Mouse (Mus musculus) intestine, embryonic 16.5 days (tissue): ENCODE data around the gene Srf. TPM values are rescaled to one million over a fixed set of nuclear protein-coding genes. Genes with fewer than 3 reads are reported as not detected.

Experiments used
- ATAC-seq: fragments of 200-750 bp; cut with Nextera tagmentation; 2 replicates; pipeline ENCODE4 v1.8.0; 2017; ENCODE audit warnings: moderate TSS enrichment, moderate library complexity
- H3K27ac ChIP-seq: fragments of 300-500 bp; sonication (generic); 2 replicates; pipeline ENCODE4 v1.5.1; 2014; ENCODE audit warnings: mild to moderate bottlenecking, low read length
- H3K27me3 ChIP-seq: fragments of 300-500 bp; sonication (generic); replicated peaks from 2 replicates; pipeline ENCODE4 v1.6.1; 2014; ENCODE audit warnings: low read length, control low read depth, mixed read lengths; ENCODE audit not compliant: control insufficient read depth, insufficient read depth
- H3K36me3 ChIP-seq: fragments of 300-500 bp; sonication (generic); 2 replicates; pipeline ENCODE4 v1.6.1; 2014; ENCODE audit warnings: low read length, control low read depth; ENCODE audit not compliant: control insufficient read depth, insufficient read depth
- H3K4me1 ChIP-seq: fragments of 300-500 bp; sonication (generic); 2 replicates; pipeline ENCODE4 v1.6.1; 2014; ENCODE audit warnings: low read length, control low read depth, mixed read lengths; ENCODE audit not compliant: control insufficient read depth, insufficient read depth
- H3K4me2 ChIP-seq: fragments of 300-500 bp; sonication (generic); 2 replicates; pipeline ENCODE4 v1.6.1; 2014; ENCODE audit warnings: low read depth, low read length, control low read depth
- H3K4me3 ChIP-seq: fragments of 300-500 bp; sonication (generic); 2 replicates; pipeline ENCODE4 v1.5.1; 2014; ENCODE audit warnings: mild to moderate bottlenecking, low read length
- H3K9ac ChIP-seq: fragments of 300-500 bp; sonication (generic); 2 replicates; pipeline ENCODE4 v1.6.1; 2014; ENCODE audit warnings: low read depth, low read length
- H3K9me3 ChIP-seq: fragments of 300-500 bp; sonication (generic); 2 replicates; pipeline ENCODE4 v1.6.1; 2016; ENCODE audit warnings: low read length, control low read depth; ENCODE audit not compliant: control insufficient read depth
- WGBS: fragments of 180-500 bp; shearing (Covaris S2); extraction: QIAGEN DNeasy Blood & Tissue Kit; methylation state at CpG from one replicate; pipeline ENCODE4 v1.1.7; 2014; 5-methylcytosine and 5-hydroxymethylcytosine counted together
- microRNA-seq: library from miRNA; unstranded; fragments of <30 nt; microRNA quantifications from one replicate; pipeline ENCODE4, GENCODE M21; 2016
- polyA plus RNA-seq: library from polyadenylated mRNA; unstranded; fragments of >200 nt; fragmentation: Nextera tagmentation; extraction: Ambion mirVana; gene quantifications from 2 replicates; pipeline ENCODE4 v1.2.1, GENCODE M21; 2015

The Srf gene
- polyA plus RNA-seq, 1 experiment from 2014 or later: 5.9 TPM

DNA sequence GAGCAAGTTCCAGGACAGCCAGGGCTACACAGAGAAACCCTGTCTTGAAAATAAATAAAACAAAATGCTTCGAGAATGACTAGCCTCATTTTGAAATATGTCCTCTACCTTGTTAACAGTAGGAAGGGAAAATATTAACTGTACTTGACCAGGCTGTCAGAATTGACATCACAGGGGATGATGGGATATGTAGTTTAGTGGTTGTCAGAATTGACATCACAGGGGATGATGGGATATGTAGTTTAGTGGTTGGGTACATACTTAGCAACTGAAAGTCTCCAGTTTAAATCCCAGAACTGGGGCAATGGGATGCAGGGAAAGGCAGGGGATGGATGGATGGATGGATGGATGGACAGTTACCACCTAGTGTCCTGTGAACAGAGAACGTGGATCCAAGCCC is 42.6 kb downstream of the Srf start:
- Histone ChIP-seq H3K36me3 (no peaks in the 10 kb centered on the region), H3K9ac (no peak overlapping the region), H3K9me3 (no peaks in the 10 kb centered on the region), H3K4me3 (no peak overlapping the region), H3K4me1 (no peaks in the 10 kb centered on the region), H3K4me2 (no peak overlapping the region), H3K27me3 (no peaks in the 10 kb centered on the region), H3K27ac (no peak overlapping the region)
- no peak for ATAC-seq
- 67% methylated on average over 2 of the region's 2 CpGs for WGBS

DNA sequence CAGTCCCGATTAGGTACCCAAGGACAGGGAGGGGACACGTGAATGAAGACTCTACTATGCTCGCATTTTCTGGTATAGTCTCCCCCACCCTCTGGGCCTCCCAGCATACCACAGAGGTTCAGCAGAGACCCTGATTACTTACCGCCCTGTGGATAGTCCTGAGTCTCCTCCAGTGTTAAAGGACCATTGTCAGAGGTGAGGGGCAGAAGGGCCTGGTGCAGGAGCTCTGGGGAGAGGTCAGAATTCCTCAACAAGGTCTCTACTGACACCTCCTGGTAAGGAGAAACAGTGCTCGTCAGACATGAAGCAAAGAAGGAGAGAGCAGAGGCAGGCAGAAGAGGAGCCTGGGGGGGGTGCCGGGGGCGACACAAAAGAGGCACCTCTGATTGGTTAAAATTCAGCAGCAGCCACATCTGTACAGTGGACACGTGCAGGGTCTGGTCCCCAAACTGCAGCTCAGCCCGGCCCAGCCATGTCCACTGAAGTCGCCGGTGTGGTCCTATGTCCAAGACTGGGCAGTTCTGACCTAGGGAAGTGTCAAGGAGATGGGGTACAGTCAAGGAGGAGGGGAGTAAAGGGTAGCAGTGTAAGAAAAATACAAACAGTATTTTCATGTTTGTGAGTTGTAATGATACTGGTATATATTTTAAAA is 44.8 kb downstream of the Srf start:
- ATAC-seq: no peak
- Histone ChIP-seq H3K9ac (no peak overlapping the region), H3K36me3 (no peaks in the 10 kb centered on the region), H3K4me2 (no peak overlapping the region), H3K27me3 (no peaks in the 10 kb centered on the region), H3K4me3 (no peak overlapping the region), H3K4me1 (no peaks in the 10 kb centered on the region), H3K27ac (no peak overlapping the region), H3K9me3 (no peaks in the 10 kb centered on the region)
- 45% methylated on average over 11 of the region's 11 CpGs for WGBS

DNA sequence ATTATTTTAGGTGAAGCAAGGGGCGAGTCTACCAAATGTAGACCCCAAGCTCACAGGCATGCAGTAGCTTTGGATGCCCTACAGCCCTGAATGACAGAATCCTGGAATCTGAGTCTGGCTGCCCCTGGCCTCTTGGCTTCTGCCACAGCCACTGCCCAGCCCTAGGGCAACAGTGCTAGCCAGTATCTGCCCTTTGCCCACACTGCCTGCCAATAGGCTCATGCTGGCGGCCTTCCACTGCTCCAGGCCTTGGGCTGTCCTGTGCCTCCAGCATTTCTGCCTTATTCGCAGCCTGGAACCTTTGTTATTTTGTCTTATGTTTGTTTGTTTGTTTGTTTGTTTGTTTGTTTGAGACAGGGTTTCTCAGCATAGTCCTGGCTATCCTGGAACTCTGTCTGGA is 50.4 kb downstream of the Srf start:
- no peak overlapping the region for H3K4me3 ChIP-seq
- H3K9ac ChIP-seq: no peak overlapping the region
- H3K4me1 ChIP-seq: no peaks in the 10 kb centered on the region
- no peaks in the 10 kb centered on the region for H3K27me3 ChIP-seq
- no peak for ATAC-seq
- 88% methylated on average over 3 of the region's 3 CpGs for WGBS
- H3K27ac ChIP-seq: no peak overlapping the region
- no peak overlapping the region for H3K4me2 ChIP-seq
- no peaks in the 10 kb centered on the region for H3K9me3 ChIP-seq
- no peaks in the 10 kb centered on the region for H3K36me3 ChIP-seq

DNA sequence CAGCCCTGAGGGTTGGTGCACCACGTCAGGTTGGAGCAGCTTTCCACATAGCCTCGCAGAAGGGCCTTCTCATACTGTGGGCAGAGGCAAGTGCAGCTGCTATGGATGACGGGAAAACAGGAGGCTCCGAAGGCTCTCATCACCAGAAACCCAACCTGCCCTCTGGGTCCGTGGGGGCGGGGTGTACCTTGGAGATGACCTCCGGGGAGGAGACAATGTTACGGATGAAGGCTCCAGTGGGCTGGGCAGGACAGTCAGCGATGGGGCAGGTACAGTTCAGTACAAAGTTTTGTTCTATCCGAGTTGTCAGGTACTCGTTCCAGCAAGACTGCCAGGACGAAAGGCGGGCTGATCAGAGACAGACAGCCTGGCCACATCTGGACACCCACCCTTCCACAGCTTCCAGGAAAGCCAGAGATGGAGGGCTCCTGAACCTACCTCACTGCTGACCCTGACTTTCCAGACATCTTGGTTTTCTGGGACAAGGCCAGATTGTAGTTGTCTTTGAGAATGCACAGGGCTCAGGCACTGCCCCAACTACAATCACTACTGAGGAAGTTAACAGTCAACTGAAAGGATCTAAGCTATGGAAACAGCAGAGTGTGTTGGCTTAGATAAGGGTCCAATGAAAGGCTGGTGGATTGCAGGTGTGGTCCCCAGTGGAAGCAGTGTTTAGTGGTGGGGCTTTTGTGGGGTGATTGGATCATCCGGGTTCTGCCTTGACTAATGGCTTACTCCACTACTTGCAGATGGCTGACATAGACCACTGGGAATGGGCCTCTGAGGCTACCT is 51.9 kb downstream of the Srf start:
- Histone ChIP-seq H3K4me3 (no peak overlapping the region), H3K27me3 (no peaks in the 10 kb centered on the region), H3K9ac (no peak overlapping the region), H3K4me1 (no peaks in the 10 kb centered on the region), H3K9me3 (no peaks in the 10 kb centered on the region), H3K36me3 (no peaks in the 10 kb centered on the region), H3K4me2 (no peak overlapping the region), H3K27ac (no peak overlapping the region)
- no peak for ATAC-seq
- 74% methylated on average over 14 of the region's 14 CpGs for WGBS

DNA sequence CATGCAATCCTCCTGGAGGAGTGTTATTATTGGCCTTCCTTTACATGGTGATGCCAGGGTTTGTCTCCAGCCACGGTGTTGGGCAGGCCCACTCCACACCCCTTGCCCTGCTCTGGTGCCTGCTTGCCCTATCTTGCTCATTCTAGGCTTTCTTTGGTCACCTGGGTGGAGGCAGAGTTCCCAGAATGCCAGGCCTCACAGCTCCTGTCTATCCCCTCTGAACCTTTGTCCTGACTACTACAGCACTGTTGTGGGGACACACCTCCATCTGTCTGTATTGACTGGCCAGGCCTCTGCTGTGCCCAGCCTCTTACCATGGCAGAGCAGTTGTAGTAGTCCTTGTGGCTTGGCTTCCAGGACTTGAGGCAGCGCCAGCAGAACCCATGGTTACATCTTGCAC is 53.2 kb downstream of the Srf start:
- H3K36me3 ChIP-seq: no peaks in the 10 kb centered on the region
- no peak overlapping the region for H3K9ac ChIP-seq
- H3K27me3 ChIP-seq: no peaks in the 10 kb centered on the region
- H3K9me3 ChIP-seq: no peaks in the 10 kb centered on the region
- H3K4me1 ChIP-seq: no peaks in the 10 kb centered on the region; the same call in 1 of the 2 replicates
- H3K27ac ChIP-seq: no peak overlapping the region
- no peak for ATAC-seq
- H3K4me3 ChIP-seq: no peak overlapping the region
- no peak overlapping the region for H3K4me2 ChIP-seq
- 81% methylated on average over 2 of the region's 2 CpGs for WGBS

Small RNA genes lying within 50 kb of the gene (microRNA-seq; reads per million reads assigned to microRNA genes)
- gene Mir6976: 1.4 reads per million

Other genes with a start within 250 kb of the Srf start
- 7.9 and 9.0 TPM in 2 replicates for gene Abcc10, start 227.8 kb downstream of the Srf start, polyA plus RNA-seq
- gene Zfp318, start 172.4 kb downstream of the Srf start, polyA plus RNA-seq: 2.3 and 2.8 TPM in 2 replicates
- 0.16 and 0.35 TPM in 2 replicates for gene Crip3, start 127.2 kb downstream of the Srf start, polyA plus RNA-seq
- not detected in 2 replicates for gene Slc22a7, start 117.7 kb downstream of the Srf start, polyA plus RNA-seq
- 0.15 and 0.16 TPM in 2 replicates for gene Ttbk1, start 68.5 kb downstream of the Srf start, polyA plus RNA-seq
- gene Dnph1, start 59.5 kb downstream of the Srf start, polyA plus RNA-seq: 40.4 and 45.1 TPM in 2 replicates
- 2.8 and 3.0 TPM in 2 replicates for gene Cul9, start 9.8 kb downstream of the Srf start, polyA plus RNA-seq
- gene Ptk7, start 73.3 kb upstream of the Srf start, polyA plus RNA-seq: 53.2 and 54.4 TPM in 2 replicates
- 93.7 and 104 TPM in 2 replicates for gene Klc4, start 89.8 kb upstream of the Srf start, polyA plus RNA-seq
- gene Mrpl2, start 90.1 kb upstream of the Srf start, polyA plus RNA-seq: 164 and 170 TPM in 2 replicates
- 42.4 and 43.1 TPM in 2 replicates for gene Cul7, start 94.2 kb upstream of the Srf start, polyA plus RNA-seq
- 64.8 and 67.4 TPM in 2 replicates for gene Rrp36, start 118.2 kb upstream of the Srf start, polyA plus RNA-seq
- 164 and 169 TPM in 2 replicates for gene Mea1, start 122.6 kb upstream of the Srf start, polyA plus RNA-seq
- gene Klhdc3, start 124.7 kb upstream of the Srf start, polyA plus RNA-seq: 107 and 111 TPM in 2 replicates
- gene Ppp2r5d, start 148.9 kb upstream of the Srf start, polyA plus RNA-seq: 69.7 and 73.4 TPM in 2 replicates
- gene Pex6, start 155.3 kb upstream of the Srf start, polyA plus RNA-seq: 17.1 and 20.8 TPM in 2 replicates
- 8.2 and 10.0 TPM in 2 replicates for gene Gnmt, start 173.0 kb upstream of the Srf start, polyA plus RNA-seq
- 73.9 and 75.6 TPM in 2 replicates for gene Cnpy3, start 196.0 kb upstream of the Srf start, polyA plus RNA-seq
- gene Ptcra, start 207.5 kb upstream of the Srf start, polyA plus RNA-seq: 0.34 and 0.37 TPM in 2 replicates
- 102 and 104 TPM in 2 replicates for gene 2310039H08Rik, start 216.5 kb upstream of the Srf start, polyA plus RNA-seq
- gene Rpl7l1, start 226.5 kb upstream of the Srf start, polyA plus RNA-seq: 142 and 153 TPM in 2 replicates